Mouse (Mus musculus): ENCODE measurements around the gene Olfr672.

GRCm38 (mm10) chr7:105001929-105002328, at the start of gene Olfr672:
- TF ChIP-seq CTCF (IDR thresholded peaks at IDR 0.05; ENCODE audit: borderline replicate concordance, insufficient read depth, low read length) (no peak), POLR2A (IDR thresholded peaks at IDR 0.05; ENCODE audit: low read depth, low read length) (no peak)

Measured in embryonic fibroblast, embryonic 13.5 days (primary cell).